Mouse (Mus musculus): Measurements from ENCODE around the gene G6pc3.
"Not testable (repeated sequence)": the region's sequence is repeated elsewhere in the genome, so short reads cannot be mapped to it uniquely, and the experiment has no call there.

The G6pc3 gene

DNA sequence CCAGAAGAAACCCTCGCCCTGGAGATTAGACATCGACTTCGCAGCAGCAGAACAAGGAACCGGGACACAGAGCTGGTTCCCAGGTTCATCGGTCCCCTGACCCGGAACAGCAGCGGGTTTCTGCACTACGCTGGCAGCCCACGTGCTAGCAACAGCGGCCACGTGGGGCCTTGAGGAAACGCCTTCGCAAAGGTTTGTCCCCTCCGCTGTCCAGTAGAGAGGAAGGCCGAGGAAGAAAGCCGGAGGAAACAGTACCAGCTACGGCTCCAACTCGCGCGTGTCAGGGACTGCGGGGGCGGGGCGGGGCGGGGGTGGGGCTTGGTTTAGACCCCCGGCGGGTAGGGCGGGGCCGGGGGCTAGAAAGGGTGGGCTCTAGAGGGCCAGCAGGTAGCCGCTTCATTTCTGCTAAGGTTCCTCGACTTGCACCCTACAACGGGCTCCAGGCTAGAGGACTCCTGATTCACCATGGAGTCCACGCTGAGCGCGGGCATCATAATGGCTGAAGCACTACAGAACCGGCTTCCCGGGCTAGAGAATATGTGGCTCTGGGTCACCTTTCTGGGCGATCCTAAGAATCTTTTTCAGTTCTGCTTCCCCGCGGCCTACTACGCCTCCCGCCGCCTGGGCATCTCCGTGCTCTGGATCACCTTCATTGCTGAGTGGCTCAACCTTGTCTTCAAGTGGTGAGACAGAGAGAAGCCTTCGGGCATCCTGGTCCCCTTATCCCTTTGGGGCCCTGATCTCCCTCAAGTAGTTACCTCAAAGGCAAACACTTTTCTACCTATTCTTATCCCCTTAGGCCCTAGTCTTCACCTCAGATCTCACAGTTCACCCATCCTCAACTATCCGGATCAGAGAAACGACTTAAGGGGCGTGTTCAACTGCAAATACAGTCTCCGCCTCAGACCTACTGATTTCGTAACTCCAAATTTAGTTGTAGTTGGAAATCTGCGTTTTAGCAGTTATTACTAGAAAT lies at the start of gene G6pc3:
G6pc3 (plus strand) TSS at position 160 of the 976 bp plus-strand sequence.
- peak; percentile 81 to 82 for DNase-seq (ENCODE audit: low spot score in 2 of 2)

DNA sequence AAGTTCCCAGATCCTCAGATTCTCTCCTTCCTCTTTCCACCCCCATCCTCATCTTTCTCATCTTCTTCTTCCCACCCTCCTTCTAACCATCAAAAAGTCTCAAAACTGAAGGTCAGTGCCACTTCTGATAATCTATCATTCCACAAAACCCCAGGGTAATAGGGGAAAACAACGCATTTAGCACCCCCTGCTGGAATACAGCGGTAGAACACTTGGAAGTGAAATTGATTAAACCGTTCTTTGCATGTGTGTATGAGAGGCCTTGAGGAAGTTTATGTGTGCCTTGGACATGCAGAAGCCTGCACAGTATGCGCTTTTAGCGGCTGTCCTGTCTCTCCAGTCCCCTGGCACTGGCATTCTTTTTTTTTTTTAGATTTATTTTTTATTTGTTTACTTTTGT lies 48.9 kb upstream of the G6pc3 start:
- peak; percentile 55 for DNase-seq (ENCODE audit: low spot score in 2 of 2)

DNA sequence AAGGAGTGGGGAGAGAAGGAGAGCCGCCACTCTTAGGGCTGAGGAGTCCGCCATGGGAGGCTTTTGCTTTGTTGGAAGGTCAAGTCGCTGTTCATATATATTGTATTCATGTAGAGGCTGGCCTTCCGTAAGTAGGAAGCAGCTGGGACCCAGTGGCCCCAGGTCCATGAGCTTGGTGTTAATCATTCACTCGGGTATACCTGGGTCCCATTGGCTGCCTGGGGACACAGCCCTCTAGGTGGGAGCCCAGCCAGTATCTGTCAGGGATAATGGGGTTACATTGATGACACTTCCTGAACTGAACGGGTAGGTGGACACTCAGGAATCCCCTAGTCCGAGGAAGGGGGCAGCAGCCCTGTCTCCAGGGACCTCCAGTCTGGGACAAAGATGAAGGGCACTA lies 47.1 kb upstream of the G6pc3 start:
- DNase-seq (ENCODE audit: low spot score in 2 of 2): no peak

DNA sequence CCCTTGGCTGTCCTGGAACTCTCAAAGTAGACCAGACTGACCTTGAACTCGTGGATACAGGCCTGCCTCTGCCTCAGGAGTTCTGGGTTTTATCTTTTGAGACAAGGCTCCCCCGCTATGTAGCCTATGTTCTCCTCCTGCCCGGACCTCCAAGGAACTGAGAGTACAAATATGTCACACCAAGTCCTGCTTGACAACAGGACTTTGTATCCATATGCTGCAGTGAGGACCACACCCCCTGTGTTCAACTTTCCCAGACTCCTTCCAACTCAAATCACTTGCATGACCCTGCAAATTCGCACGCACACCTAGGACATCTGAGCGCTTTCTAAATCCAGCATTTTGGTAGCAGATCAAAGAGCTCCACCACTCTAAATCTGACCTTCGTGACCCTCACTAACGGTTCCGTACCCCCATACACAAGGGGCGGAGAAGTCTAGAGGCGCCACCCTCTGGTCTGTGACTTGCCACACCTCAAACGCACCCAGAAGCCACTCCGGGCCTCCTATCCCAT lies 44.4 kb upstream of the G6pc3 start:
- DNase-seq (ENCODE audit: low spot score in 2 of 2): no peak

GRCm38 (mm10) chr11:102145471-102146001 lies 43.9 kb upstream of the G6pc3 start, which contains the start of gene Nags:
Gene Nags, plus strand, starts transcription at chr11:102145513.
- DNase-seq (ENCODE audit: low spot score in 2 of 2): no peak

DNA sequence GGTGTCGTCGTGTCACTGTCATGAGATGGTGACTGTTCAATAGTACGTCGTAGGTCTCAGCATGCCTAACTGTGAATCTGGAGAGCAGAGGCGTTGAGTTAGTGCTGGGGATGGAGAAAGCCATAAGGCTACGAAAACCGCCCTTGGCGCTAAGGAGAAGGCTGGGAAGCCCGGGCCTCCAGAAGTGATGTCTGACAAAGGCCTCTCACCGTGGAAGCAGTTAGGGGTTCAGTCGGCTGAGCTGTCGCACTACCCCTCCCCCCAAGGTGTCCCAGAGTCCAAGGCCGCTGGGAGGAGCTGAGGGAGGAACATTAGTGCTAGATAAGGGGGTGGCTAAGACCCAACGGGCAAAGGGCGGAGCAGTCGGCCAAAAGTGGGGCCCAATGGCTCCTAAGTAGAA lies 43.4 kb upstream of the G6pc3 start:
- no peak for DNase-seq (ENCODE audit: low spot score in 2 of 2)

GRCm38 (mm10) chr11:102146531-102146930 lies 42.9 kb upstream of the G6pc3 start:
- no peak for DNase-seq (ENCODE audit: low spot score in 2 of 2)

GRCm38 (mm10) chr11:102147213-102147989 lies 42.0 kb upstream of the G6pc3 start:
- DNase-seq (ENCODE audit: low spot score in 2 of 2): no peak

GRCm38 (mm10) chr11:102156039-102156785 lies 33.2 kb upstream of the G6pc3 start, which contains the start of gene Tmem101:
Gene Tmem101, minus strand, starts transcription at chr11:102156404.
- peak; percentile 79 to 80 for DNase-seq (ENCODE audit: low spot score in 2 of 2)

DNA sequence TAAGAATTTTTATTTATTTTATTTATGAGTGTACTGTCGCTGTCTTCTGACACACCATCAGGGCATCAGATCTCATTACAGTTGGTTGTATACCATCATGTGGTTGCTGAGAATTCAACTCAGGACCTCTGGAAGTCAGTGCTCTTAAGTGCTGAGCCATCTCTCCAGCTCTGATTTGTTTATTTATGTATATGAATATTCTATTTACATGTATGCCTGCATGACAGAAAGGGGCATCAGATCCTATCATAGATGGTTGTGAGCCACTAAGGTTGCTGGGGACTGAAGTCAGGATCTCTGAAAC lies 32.7 kb upstream of the G6pc3 start:
- no peak for DNase-seq (ENCODE audit: low spot score in 2 of 2)

GRCm38 (mm10) chr11:102158024-102158423 lies 31.4 kb upstream of the G6pc3 start:
- DNase-seq (ENCODE audit: low spot score in 2 of 2): not testable (repeated sequence)

DNA sequence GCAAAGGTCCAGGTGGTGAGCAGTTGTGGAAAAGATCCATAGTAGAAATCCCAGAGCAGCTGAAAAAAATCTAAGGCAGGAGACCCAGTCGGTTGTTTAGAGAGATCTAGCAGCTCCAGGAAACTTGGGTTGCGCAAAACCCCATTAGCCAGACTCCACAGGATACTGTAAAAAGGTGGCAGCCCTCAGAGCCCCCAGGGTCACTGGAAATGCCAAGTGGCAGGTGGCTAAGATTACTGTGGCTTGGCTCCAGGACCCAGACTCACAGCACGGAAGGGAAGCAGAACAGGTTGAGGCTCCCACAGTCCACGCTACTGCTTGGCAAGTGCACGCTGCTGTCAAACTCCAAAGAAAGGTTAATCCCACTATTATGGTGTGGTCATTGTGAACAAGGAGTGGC lies 29.6 kb upstream of the G6pc3 start:
- no peak for DNase-seq (ENCODE audit: low spot score in 2 of 2)

DNA sequence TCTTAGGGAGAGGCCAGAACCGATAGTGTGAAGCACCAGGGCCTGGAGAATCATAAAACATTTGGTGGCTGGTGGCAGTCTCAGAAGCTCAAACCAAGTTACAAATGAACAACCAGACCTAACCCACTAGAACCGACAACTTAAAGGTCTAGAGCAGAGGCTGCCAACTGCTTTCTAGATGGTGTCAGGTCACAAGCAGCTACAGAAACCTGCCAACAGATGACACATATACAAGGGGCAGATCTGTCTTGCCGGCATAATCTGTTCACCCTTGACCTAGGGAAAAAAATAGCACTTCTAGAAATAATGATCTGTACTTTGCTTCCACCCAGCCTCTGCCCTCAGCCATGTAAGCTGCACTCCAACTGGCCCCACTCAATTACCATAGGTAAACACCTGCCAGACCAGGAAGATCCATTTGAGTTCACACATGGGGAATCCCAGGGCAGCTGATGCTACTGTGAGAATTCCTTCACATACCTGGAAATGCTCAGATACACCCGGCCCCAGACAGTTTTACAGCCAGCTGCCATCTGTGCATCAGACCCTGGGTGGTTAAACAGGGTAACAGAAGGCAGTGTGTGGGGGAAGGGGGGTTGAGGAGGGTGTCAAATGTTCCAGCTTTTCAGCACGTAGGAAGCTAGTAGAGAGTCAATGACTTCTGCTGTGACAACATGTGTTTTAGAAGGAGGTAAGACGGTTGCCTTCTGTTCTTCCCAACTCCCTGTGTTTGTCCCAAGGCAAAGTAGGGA lies 23.3 kb upstream of the G6pc3 start:
- DNase-seq (ENCODE audit: low spot score in 2 of 2): no peak

GRCm38 (mm10) chr11:102167539-102167938 lies 21.9 kb upstream of the G6pc3 start:
- DNase-seq (ENCODE audit: low spot score in 2 of 2): no peak

DNA sequence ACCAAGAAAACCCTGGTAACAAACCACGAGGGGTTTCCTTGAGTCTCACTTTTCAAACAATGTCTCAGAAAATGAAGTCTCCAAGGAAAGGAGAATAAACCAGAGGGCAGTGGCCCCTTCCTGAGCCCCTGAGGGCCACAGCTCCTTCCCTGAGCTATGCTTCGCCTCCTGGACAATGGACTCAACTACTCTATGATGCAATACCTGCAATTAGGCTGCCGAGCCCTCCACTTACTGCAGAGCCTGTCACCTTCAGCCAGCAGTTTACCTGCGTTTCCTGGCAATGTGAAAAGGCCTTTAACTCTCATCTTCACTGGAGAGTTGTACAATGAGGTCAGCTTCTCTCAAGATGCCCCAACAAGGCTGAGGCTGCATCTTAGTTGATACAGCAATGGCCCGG lies 20.7 kb upstream of the G6pc3 start:
- no peak for DNase-seq (ENCODE audit: low spot score in 2 of 2)

DNA sequence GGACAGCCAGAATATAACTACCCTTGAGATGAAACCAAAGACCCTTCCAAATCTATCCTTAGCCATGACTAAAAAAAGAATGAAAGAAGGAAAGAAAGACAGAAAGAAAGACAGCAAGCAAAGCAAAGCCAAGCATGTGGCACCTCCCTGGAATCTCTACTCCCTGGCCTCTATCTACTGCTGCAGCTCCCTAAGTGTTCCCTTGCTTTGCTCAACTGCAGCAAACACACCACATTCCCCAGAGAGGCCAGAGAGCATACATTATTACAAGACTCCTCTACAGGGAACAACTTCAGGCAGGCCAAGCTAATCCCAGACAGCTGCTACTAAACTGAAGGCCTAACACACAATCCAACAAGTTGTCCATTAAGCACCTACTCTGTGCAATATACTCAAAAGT lies 9.6 kb upstream of the G6pc3 start:
- DNase-seq (ENCODE audit: low spot score in 2 of 2): no peak

- no peak for DNase-seq (ENCODE audit: low spot score in 2 of 2)
Measured at GRCm38 (mm10) chr11:102184253-102184645, 5.2 kb upstream of the G6pc3 start.

- peak; percentile 76 to 87 for DNase-seq (ENCODE audit: low spot score in 2 of 2)
Measured at GRCm38 (mm10) chr11:102184646-102185495, 4.5 kb upstream of the G6pc3 start, which contains the start of gene Lsm12. Gene Lsm12, minus strand, starts transcription at chr11:102185296.

- DNase-seq (ENCODE audit: low spot score in 2 of 2): no peak
Measured at GRCm38 (mm10) chr11:102185677-102186076, 3.7 kb upstream of the G6pc3 start.

DNA sequence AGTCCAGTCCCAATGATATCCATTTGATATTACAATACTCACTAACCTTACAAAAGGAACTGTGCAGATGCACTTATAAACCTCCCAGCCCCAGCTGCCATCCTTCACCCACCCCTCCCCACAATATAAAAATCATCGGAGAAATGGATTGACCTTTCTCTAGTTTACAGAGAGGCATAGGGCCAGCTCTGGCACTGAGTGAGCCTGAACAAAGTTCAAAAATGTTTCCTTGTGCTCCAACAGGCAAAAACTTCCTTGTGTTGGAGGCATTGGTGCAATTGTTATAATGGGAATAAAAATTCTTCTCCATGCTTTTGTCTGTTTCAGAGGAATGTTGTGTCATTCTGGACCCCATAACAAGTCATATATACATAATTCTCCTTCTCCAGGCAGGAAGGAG lies 3.2 kb upstream of the G6pc3 start:
- DNase-seq (ENCODE audit: low spot score in 2 of 2): no peak

Data from frontal cortex, postnatal 25 days (tissue).